Mouse (Mus musculus) G1E-ER4 (cell line): ENCODE data around the gene Pip5k1c. TPM values are rescaled to one million over a fixed set of nuclear protein-coding genes. Genes with fewer than 3 reads are reported as not detected.

ENCODE experiments used
- GATA1 ChIP-seq: IDR thresholded peaks from one replicate; pipeline ENCODE4 v1.8.0; 2012; ENCODE audit warnings: low read length, inconsistent platforms
- polyA plus RNA-seq: library from polyadenylated mRNA; stranded (reverse); fragments of >175 nt; gene quantifications from 2 replicates; pipeline ENCODE4 v1.2.3, GENCODE M21; 2012

Pip5k1c gene
- polyA plus RNA-seq, 1 experiment, result 210 TPM

DNA sequence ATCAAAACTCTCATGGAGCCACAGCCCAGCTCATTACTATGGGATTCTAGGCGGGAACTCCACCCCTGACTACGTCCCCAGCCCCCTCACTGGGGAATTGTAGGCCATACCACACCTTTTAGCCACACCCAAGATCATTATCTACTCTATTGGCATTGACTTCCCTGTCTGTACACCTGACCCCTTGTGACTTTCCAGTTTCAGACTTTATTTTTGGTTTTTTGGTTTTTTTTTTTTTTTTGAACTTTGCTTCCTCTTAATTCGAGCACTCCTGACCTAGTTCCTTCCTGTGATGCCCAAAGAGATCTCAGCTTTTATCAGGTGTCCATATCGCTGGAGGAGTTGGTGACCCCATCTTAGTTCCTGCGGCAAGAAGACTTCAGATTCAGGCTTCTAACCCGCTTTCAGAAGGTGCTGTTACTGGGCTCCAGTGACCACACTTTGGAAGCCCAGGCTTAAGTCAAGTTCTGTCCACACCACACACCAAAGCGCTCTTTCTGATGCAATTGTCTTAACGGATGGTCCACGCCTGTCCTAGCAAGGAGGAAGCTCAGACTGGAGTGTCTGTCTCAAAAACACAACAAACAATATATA lies 1.2 kb upstream of the Pip5k1c start, which contains the start of gene Tjp3:
Gene Tjp3 (minus strand): TSS at position 71 of the 594 bp plus-strand sequence.
- TF ChIP-seq GATA1, result no peak

DNA sequence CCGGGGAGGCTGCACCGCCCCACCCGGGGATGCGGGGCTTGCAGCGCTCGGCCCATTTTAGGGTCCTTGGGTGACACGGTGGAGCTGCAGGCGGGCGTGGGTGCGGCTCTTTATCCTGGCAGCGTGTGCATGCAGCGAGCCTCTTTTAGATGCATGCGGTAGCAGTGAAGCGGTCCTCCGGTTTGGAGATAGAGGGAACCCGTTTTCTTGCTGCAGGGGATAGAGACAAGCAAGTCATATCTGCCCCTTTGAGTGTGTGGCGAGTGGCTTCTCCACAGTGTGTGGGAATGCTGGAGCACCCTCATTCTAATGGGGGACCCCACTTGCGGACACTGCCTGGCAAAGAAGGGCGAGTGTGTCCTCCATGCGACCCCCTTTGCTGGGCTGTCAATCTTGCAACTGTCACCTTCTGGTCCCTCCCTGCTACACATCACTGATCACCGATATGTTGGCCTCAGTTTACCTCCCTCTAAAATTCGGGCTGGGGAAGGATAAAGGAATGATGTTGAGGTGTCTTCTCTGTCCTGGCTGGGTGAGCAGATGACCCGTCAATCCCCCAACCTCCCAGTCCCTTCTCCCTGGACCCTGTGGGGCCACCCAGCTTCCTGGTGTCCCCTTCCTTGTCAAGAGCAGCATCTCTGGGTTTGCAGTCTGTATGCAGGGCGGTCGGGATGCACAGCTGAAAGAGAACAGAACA lies 719 bp downstream of the Pip5k1c start:
- TF ChIP-seq GATA1, result no peak

- no peak for TF ChIP-seq GATA1
Measured at GRCm38 (mm10) chr10:81294442-81294841, 1.7 kb downstream of the Pip5k1c start.

- TF ChIP-seq GATA1, result no peak
Measured at GRCm38 (mm10) chr10:81295185-81295584, 2.4 kb downstream of the Pip5k1c start.

- TF ChIP-seq GATA1, result no peak
Measured at GRCm38 (mm10) chr10:81297246-81297645, 4.5 kb downstream of the Pip5k1c start.

DNA sequence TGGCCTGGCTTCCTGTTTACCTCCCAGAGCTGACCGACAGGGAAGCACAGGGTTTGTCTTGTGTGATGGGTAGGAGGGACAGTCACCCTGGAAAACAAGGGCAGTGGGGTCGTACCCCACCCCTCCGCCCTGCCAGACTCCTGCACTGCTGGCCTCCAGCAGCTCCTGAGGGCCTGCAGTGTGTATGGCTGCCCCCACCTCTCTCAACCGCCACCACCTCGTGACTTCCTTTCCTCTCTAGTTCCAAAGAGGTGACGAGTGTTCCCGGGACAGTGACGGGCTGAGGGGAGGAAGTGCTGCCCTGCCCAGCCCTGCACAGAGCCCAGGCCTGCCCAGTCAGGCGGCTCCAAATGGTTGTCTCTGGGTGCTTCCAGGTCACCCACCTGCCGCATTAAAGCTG lies 5.1 kb downstream of the Pip5k1c start:
- no peak for TF ChIP-seq GATA1

- no peak for TF ChIP-seq GATA1
Measured at GRCm38 (mm10) chr10:81298369-81299100, 5.8 kb downstream of the Pip5k1c start.

DNA sequence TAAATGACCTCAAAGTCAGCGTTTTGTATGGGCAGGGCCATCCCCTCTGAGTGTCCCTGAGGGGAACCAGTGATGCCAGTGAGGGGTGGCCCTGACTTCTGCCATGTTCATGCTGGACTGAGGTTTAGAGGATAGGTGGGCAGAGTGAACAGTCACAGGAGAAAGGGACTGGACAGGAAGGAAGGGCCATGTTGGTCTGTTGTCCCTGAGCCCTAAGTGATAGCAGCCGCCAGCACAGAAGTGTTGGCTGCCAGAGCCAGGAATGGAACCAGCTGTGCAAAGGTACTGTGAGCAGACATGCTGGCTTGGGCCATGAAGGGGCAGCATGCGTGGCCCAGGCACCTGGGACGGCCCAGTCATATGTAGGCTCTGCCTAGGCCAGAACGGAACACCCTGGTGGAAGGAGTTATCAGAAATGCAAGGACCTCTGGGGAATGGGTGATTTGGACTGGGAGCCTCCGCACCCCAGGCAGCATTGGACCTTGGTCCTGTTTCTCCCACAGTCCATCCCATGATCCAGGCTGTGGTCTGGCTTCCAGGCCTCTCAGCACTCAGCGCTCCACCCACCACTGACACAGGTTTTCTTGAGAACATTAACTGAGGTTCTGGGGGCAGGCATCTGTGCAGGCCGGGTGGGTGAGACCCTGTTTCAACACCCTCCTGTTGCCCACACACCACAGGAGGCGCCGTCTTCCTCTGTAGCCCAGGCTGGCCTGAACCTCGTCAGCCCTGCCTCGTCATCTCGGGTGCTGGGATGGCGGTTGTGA lies 7.0 kb downstream of the Pip5k1c start:
- no peak for TF ChIP-seq GATA1

DNA sequence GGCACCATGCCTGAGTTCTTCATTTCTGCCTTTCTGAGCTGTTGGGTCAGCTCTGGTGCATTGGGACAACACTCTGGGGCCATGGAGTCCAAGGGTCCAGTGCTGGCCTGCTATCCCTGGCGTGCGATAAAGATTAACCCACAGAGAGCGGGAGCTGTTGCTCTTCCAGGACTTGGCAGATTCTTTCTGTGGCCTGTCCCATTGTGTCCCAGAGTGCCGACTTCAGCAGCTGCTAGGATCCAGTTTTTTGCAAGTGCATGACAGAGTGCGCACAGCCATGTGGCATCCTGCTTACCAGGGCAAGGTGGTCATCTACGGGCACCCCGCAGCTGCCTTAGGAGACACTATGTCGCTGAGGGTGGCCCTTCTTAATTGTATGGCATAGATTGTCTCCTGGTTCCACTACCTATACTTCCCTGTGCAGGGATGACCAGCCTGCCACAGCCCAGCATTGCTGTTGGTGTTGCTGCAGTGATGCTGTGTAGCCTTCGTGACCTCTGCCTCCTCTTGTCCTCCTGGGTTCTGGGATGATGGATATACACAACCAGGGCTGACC lies 7.7 kb downstream of the Pip5k1c start:
- no peak for TF ChIP-seq GATA1

DNA sequence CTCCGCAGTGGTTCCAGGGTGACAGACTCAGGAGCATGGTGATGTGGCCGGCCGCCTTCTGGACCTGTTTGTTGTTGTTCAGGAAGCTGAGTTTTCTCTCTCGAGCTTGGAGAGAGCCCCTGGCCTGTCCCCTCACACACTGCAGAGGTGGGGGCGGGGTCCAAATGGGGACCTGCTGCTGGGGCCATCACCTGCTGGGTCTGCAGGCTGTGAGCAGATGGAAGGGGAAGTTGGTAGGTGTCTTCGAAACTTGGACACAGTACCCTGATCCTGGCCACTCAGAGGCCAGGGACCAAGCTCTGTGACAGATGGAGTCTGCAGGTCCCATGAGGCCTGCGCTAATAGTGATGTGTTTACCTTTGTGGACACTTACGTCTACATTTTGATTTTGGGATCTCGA lies 8.6 kb downstream of the Pip5k1c start:
- TF ChIP-seq GATA1, result no peak

DNA sequence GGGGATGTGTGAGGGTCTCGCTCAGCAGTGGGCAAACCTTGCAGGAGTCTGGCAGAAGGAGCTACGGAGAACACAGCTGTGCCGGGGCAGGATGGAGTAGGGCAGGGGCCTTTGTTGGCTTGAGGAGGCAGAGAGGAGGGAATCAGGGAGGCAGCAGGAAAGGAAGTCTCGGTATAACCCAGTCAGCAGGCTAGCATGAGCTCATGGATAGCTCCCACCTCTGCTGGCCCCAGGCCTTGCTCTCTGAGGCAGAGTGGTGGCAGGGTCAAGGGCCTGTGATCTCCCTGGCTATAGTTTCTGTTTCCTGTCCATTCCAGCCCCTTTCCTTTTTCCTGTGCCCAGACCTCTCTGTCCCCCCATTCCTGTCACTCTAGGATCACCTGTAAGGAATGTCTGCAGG lies 9.5 kb downstream of the Pip5k1c start:
- TF ChIP-seq GATA1, result no peak

GRCm38 (mm10) chr10:81302781-81303218 lies 10.0 kb downstream of the Pip5k1c start:
- TF ChIP-seq GATA1, result no peak

GRCm38 (mm10) chr10:81303258-81303657 lies 10.5 kb downstream of the Pip5k1c start:
- no peak for TF ChIP-seq GATA1

GRCm38 (mm10) chr10:81303761-81304160 lies 11.0 kb downstream of the Pip5k1c start:
- no peak for TF ChIP-seq GATA1

- TF ChIP-seq GATA1, result no peak
Measured at GRCm38 (mm10) chr10:81304597-81305238, 12.0 kb downstream of the Pip5k1c start.
